Mouse (Mus musculus) CH12.LX (cell line): ENCODE measurements at regions not wholly inside any gene's neighbourhood (a gene's known extent, or its start where the extent isn't known, plus 50 kb on each side); places are given as distances from the start of the nearest gene placed in this dataset.

Source experiments
- DNase-seq: peaks from one replicate; pipeline ENCODE4 v3.0.0-alpha.2; 2013; ENCODE audit errors: extremely low read depth
- H3K27ac ChIP-seq: 2 replicates; pipeline ENCODE4 v1.5.1; 2012; ENCODE audit warnings: low read depth, mild to moderate bottlenecking, control low read depth, moderate library complexity; ENCODE audit not compliant: insufficient read depth
- H3K27me3 ChIP-seq: replicated peaks from 2 replicates; pipeline ENCODE3; 2012; ENCODE audit warnings: inconsistent platforms
- H3K36me3 ChIP-seq, 2 experiments: replicated peaks in 1 of 2; 2 replicates each; pipeline versions ENCODE3 to v1.6.1; 2012; ENCODE audit warnings: inconsistent platforms in 1 of 2, low read length in 1 of 2, mild to moderate bottlenecking in 1 of 2, mixed read lengths in 1 of 2, moderate library complexity in 1 of 2; ENCODE audit not compliant: control insufficient read depth in 1 of 2, insufficient read depth in 1 of 2
- H3K4me1 ChIP-seq, 2 experiments: 2 replicates each; pipeline ENCODE4 v1.6.1; 2012; ENCODE audit warnings: inconsistent platforms in 1 of 2, moderate library complexity in 1 of 2; ENCODE audit not compliant: insufficient read depth in 2 of 2, control insufficient read depth in 1 of 2
- H3K4me2 ChIP-seq: 2 replicates; pipeline ENCODE4 v1.6.1; 2012; ENCODE audit warnings: low read depth, mild to moderate bottlenecking, control low read depth; ENCODE audit not compliant: poor library complexity, insufficient read depth, severe bottlenecking
- H3K4me3 ChIP-seq, 3 experiments: fragments of 150-350 bp in 1 of 3; sonication (generic) in 1 of 3; replicated peaks in 1 of 3; 2 replicates each; pipeline versions ENCODE3 to v1.5.1; 2011 to 2012; ENCODE audit warnings: low read depth in 2 of 3, low read length in 2 of 3, mild to moderate bottlenecking in 2 of 3, moderate library complexity in 2 of 3, control low read depth in 1 of 3, improper control_type of control experiment in 1 of 3, inconsistent platforms in 1 of 3, mixed read lengths in 1 of 3; ENCODE audit not compliant: poor library complexity in 1 of 3
- H3K79me2 ChIP-seq: replicated peaks from 2 replicates; pipeline ENCODE4 v1.6.1; 2012; ENCODE audit warnings: mild to moderate bottlenecking, moderate library complexity; ENCODE audit not compliant: control insufficient read depth, poor library complexity, insufficient read depth, severe bottlenecking; ENCODE audit errors: extremely low read depth
- H3K9ac ChIP-seq: 2 replicates; pipeline ENCODE4 v1.6.1; 2012; ENCODE audit warnings: low read depth, mild to moderate bottlenecking, control low read depth, moderate library complexity; ENCODE audit not compliant: insufficient read depth
- H3K9me3 ChIP-seq: replicated peaks from 2 replicates; pipeline ENCODE3; 2012; ENCODE audit warnings: low read length, inconsistent platforms, mixed read lengths
- BHLHE40 ChIP-seq: IDR thresholded peaks from 2 replicates; pipeline ENCODE4 v1.6.1; 2011; ENCODE audit warnings: mild to moderate bottlenecking, low read depth, low read length, improper control_type of control experiment
- CHD1 ChIP-seq: IDR thresholded peaks from 2 replicates; pipeline ENCODE4 v1.6.1; 2012; ENCODE audit warnings: low read depth, low read length, improper control_type of control experiment, inconsistent platforms
- CHD2 ChIP-seq: IDR thresholded peaks from 2 replicates; pipeline ENCODE4 v1.6.1; 2011; ENCODE audit warnings: low read length, improper control_type of control experiment
- CTCF ChIP-seq, 2 experiments: IDR thresholded peaks in 1 of 2; conservative IDR thresholded peaks in 1 of 2; 2 replicates each; pipeline ENCODE4 v1.5.1; 2011 to 2012; ENCODE audit warnings: low read depth in 2 of 2, low read length in 2 of 2, improper control_type of control experiment in 1 of 2, inconsistent platforms in 1 of 2, mild to moderate bottlenecking in 1 of 2, moderate library complexity in 1 of 2
- E2F4 ChIP-seq: IDR thresholded peaks from 2 replicates; pipeline ENCODE4 v1.6.1; 2011; ENCODE audit warnings: low read depth, low read length, improper control_type of control experiment; ENCODE audit not compliant: insufficient replicate concordance
- EP300 ChIP-seq: IDR thresholded peaks from 2 replicates; pipeline ENCODE4 v1.6.1; 2011; ENCODE audit warnings: low read length, improper control_type of control experiment
- ETS1 ChIP-seq: conservative IDR thresholded peaks from 2 replicates; pipeline ENCODE4 v1.6.1; 2012; ENCODE audit warnings: low read depth, mild to moderate bottlenecking, inconsistent platforms, low read length, improper control_type of control experiment, moderate library complexity
- GABPA ChIP-seq: IDR thresholded peaks from 2 replicates; pipeline ENCODE4 v1.6.1; 2012; ENCODE audit warnings: low read depth, low read length, improper control_type of control experiment, inconsistent platforms; ENCODE audit not compliant: insufficient replicate concordance
- IRF4 ChIP-seq: IDR thresholded peaks from 2 replicates; pipeline ENCODE4 v1.6.1; 2014; ENCODE audit warnings: low read depth, mild to moderate bottlenecking, inconsistent platforms, low read length, improper control_type of control experiment
- JUN ChIP-seq: IDR thresholded peaks from 2 replicates; pipeline ENCODE4 v1.6.1; 2011; ENCODE audit warnings: low read depth, mild to moderate bottlenecking, low read length, improper control_type of control experiment, moderate library complexity; ENCODE audit not compliant: insufficient read depth
- KAT2A ChIP-seq: IDR thresholded peaks from 2 replicates; pipeline ENCODE4 v1.6.1; 2012; ENCODE audit warnings: low read length, improper control_type of control experiment, inconsistent platforms; ENCODE audit not compliant: insufficient replicate concordance
- MAFK ChIP-seq: IDR thresholded peaks from 2 replicates; pipeline ENCODE4 v1.6.1; 2011; ENCODE audit warnings: low read length, improper control_type of control experiment; ENCODE audit not compliant: insufficient replicate concordance
- MAX ChIP-seq: IDR thresholded peaks from 2 replicates; pipeline ENCODE4 v1.6.1; 2011; ENCODE audit warnings: low read length, improper control_type of control experiment
- MAZ ChIP-seq: IDR thresholded peaks from 2 replicates; pipeline ENCODE4 v1.6.1; 2012; ENCODE audit warnings: low read depth, mild to moderate bottlenecking, inconsistent platforms, low read length, improper control_type of control experiment, moderate library complexity
- MEF2A ChIP-seq: IDR thresholded peaks from 2 replicates; pipeline ENCODE4 v1.6.1; 2014; ENCODE audit warnings: low read depth, mild to moderate bottlenecking, inconsistent platforms, low read length, improper control_type of control experiment, borderline replicate concordance
- MXI1 ChIP-seq: IDR thresholded peaks from 2 replicates; pipeline ENCODE4 v1.6.1; 2011; ENCODE audit warnings: mild to moderate bottlenecking, low read depth, low read length, improper control_type of control experiment
- NRF1 ChIP-seq: IDR thresholded peaks from 2 replicates; pipeline ENCODE4 v1.6.1; 2014; ENCODE audit warnings: low read depth, mild to moderate bottlenecking, inconsistent platforms, low read length, improper control_type of control experiment, moderate library complexity
- POLR2AphosphoS2 ChIP-seq: IDR thresholded peaks from 2 replicates; pipeline ENCODE4 v1.6.1; 2011; ENCODE audit warnings: low read depth, low read length, improper control_type of control experiment
- RCOR1 ChIP-seq: conservative IDR thresholded peaks from 2 replicates; pipeline ENCODE4 v1.6.1; 2012; ENCODE audit warnings: low read depth, mild to moderate bottlenecking, inconsistent platforms, low read length, improper control_type of control experiment
- SMC3 ChIP-seq: IDR thresholded peaks from 2 replicates; pipeline ENCODE4 v1.6.1; 2011; ENCODE audit warnings: low read depth, low read length, improper control_type of control experiment
- TBP ChIP-seq: conservative IDR thresholded peaks from 2 replicates; pipeline ENCODE4 v1.6.1; 2011; ENCODE audit warnings: low read depth, low read length, improper control_type of control experiment
- TCF12 ChIP-seq: IDR thresholded peaks from 2 replicates; pipeline ENCODE4 v1.6.1; 2014; ENCODE audit warnings: low read depth, mild to moderate bottlenecking, inconsistent platforms, low read length, improper control_type of control experiment
- ZKSCAN1 ChIP-seq: IDR thresholded peaks from 2 replicates; pipeline ENCODE4 v1.6.1; 2012; ENCODE audit warnings: low read depth, inconsistent platforms, low read length, improper control_type of control experiment, borderline replicate concordance
- ZMIZ1 ChIP-seq: IDR thresholded peaks from 2 replicates; pipeline ENCODE4 v1.6.1; 2012; ENCODE audit warnings: low read depth, mild to moderate bottlenecking, inconsistent platforms, low read length, improper control_type of control experiment
- ZNF384 ChIP-seq: IDR thresholded peaks from 2 replicates; pipeline ENCODE4 v1.6.1; 2012; ENCODE audit warnings: low read depth, low read length, improper control_type of control experiment, inconsistent platforms
- dilution Hi-C: fragments of 300-500 bp; cut with MboI; formaldehyde crosslinking; loops from 2 replicates; pipeline ENCODE4 v1.14.3; 2020; ENCODE audit warnings: low sequenced_read_pairs; ENCODE audit not compliant: extremely low pct_unique_long_range_greater_than_20kb, extremely low pct_ligation_motif_present
- in situ Hi-C: fragments of 300-500 bp; cut with MboI; formaldehyde crosslinking; loops from 3 replicates; pipeline ENCODE4 v1.14.3; 2019; ENCODE audit warnings: low sequenced_read_pairs, low pct_ligation_motif_present, low pct_unique_long_range_greater_than_20kb, mixed read lengths

- Histone ChIP-seq H3K9ac (no peak overlapping the region), H3K9me3 (no peaks in the 10 kb centered on the region), H3K27ac (no peak overlapping the region), H3K4me1 (no peaks in the 10 kb centered on the region), H3K79me2 (no peaks in the 10 kb centered on the region), H3K4me2 (no peak overlapping the region)
- DNase-seq: no peak
- dilution Hi-C loops: no loop called here
- TF ChIP-seq CHD2: no peak
- TF ChIP-seq NRF1: no peak
- no peak for TF ChIP-seq ZMIZ1
- no peak for TF ChIP-seq CHD1
- no peak for TF ChIP-seq POLR2AphosphoS2
- TF ChIP-seq SMC3: no peak
- no peak for TF ChIP-seq ZKSCAN1
- no peak for TF ChIP-seq JUN
- no peak for TF ChIP-seq TBP
- TF ChIP-seq EP300: no peak
- TF ChIP-seq BHLHE40: no peak
- TF ChIP-seq TCF12: no peak
- TF ChIP-seq, all 38 proteins: peak for 0
- no peaks in the 10 kb centered on the region for H3K36me3 ChIP-seq
- no peaks in the 10 kb centered on the region for H3K27me3 ChIP-seq
- H3K4me3 ChIP-seq: no peak overlapping the region
- in situ Hi-C loops: no loop called here
Measured at GRCm38 (mm10) chr12:74657036-74657648, 340.9 kb upstream of the Gm11042 start.

GRCm38 (mm10) chr12:74651256-74651655, 335.1 kb upstream of the Gm11042 start:
- no peaks in the 10 kb centered on the region for H3K9me3 ChIP-seq
- no peaks in the 10 kb centered on the region for H3K36me3 ChIP-seq
- H3K4me1 ChIP-seq: no peaks in the 10 kb centered on the region
- TF ChIP-seq BHLHE40: no peak
- no peak for TF ChIP-seq MAFK
- no peak for TF ChIP-seq ZNF384
- no peak for TF ChIP-seq CHD1
- no peak for TF ChIP-seq RCOR1
- no peak for TF ChIP-seq MXI1
- no peak for TF ChIP-seq GABPA
- TF ChIP-seq KAT2A: no peak
- TF ChIP-seq IRF4: no peak
- TF ChIP-seq POLR2AphosphoS2: no peak
- no peak for TF ChIP-seq CTCF (conservative IDR thresholded peaks at IDR 0.05 in 1 of 2, IDR thresholded peaks at IDR 0.05 in 1 of 2; ENCODE audit: low read depth in 2 of 2, low read length in 2 of 2)
- no peak for TF ChIP-seq TCF12
- no peak for TF ChIP-seq ETS1
- TF ChIP-seq MAX: no peak
- no peak for TF ChIP-seq MAZ
- TF ChIP-seq E2F4: no peak
- no peak for TF ChIP-seq MEF2A
- TF ChIP-seq TBP: no peak
- H3K27me3 ChIP-seq: no peaks in the 10 kb centered on the region
- no peak overlapping the region for H3K27ac ChIP-seq
- in situ Hi-C loops: no loop called here
- H3K4me2 ChIP-seq: no peak overlapping the region
- dilution Hi-C loops: no loop called here
- DNase-seq: no peak
- no peak overlapping the region for H3K4me3 ChIP-seq
- H3K9ac ChIP-seq: no peak overlapping the region
- no peaks in the 10 kb centered on the region for H3K79me2 ChIP-seq
